Mouse (Mus musculus) heart, postnatal 14 days (tissue): ENCODE data around the gene 1500011B03Rik. TPM values are rescaled to one million over a fixed set of nuclear protein-coding genes. Genes with fewer than 3 reads are reported as not detected.

Experiments
- DNase-seq, 2 experiments: peaks; one replicate each; pipeline ENCODE4 v3.0.0; 2021 to 2022
- intact Hi-C: fragments of 180-260 bp; cut with DNase I; formaldehyde crosslinking; loops from one replicate; pipeline ENCODE4 v1.15.1; 2025
- microRNA-seq, 2 experiments: library from miRNA; unstranded; fragments of <30 nt; microRNA quantifications; one replicate each; pipeline ENCODE4 v1.2.0; 2021 to 2022
- total RNA-seq, 2 experiments: library from RNA; stranded (reverse); gene quantifications; 2 replicates each; pipeline ENCODE4 v1.2.3; 2021

1500011B03Rik gene
- total RNA-seq, 2 experiments from 2014 or later, result 8.6 to 12.3 TPM

- peak; percentile 25 to 26 for DNase-seq
Observed at GRCm38 (mm10) chr5:114761980-114762379, 61.3 kb downstream of the 1500011B03Rik start.

GRCm38 (mm10) chr5:114759536-114760090, 63.7 kb downstream of the 1500011B03Rik start:
- no peak for DNase-seq
- intact Hi-C loops, result no loop called here

More at GRCm38 (mm10) chr5:114761980-114762379, 61.3 kb downstream of the 1500011B03Rik start:
- intact Hi-C loops, result no loop called here

Small RNA genes lying within 50 kb of the gene (microRNA-seq; reads per million reads assigned to microRNA genes)
- gene Mir6240, result 7.7 to 24.7 reads per million in 2 experiments

Other genes with a start within 250 kb of the 1500011B03Rik start
- gene Trpv4, start 165.0 kb downstream of the 1500011B03Rik start, total RNA-seq, result 1 to 10 TPM; 5.8 to 5.9 TPM
- 10 to 100 TPM; 17.1 to 18.8 TPM for gene Gltp, start 132.5 kb downstream of the 1500011B03Rik start, total RNA-seq
- 1 to 10 TPM; 4.7 to 5.3 TPM for gene Tchp, start 115.7 kb downstream of the 1500011B03Rik start, total RNA-seq
- gene Ankrd13a, start 48.8 kb downstream of the 1500011B03Rik start, total RNA-seq, result 10 to 100 TPM; 45.7 to 46.5 TPM
- gene Git2, start 48.0 kb downstream of the 1500011B03Rik start, total RNA-seq, result 10 to 100 TPM; 42.4 to 44.8 TPM
- not detected for gene 4930519G04Rik, start 30.2 kb upstream of the 1500011B03Rik start, total RNA-seq
- gene Gm9936, start 35.2 kb upstream of the 1500011B03Rik start, total RNA-seq, result not detected
- 1 to 10 TPM; 5.1 to 5.3 TPM for gene Oasl2, start 73.5 kb upstream of the 1500011B03Rik start, total RNA-seq
- under 1 TPM in 1 of 2 experiments, not detected in 1; 0.83 TPM for gene Oasl1, start 99.8 kb upstream of the 1500011B03Rik start, total RNA-seq
- gene 2210016L21Rik, start 118.7 kb upstream of the 1500011B03Rik start, total RNA-seq, result 10 to 100 TPM; 28.6 to 31.2 TPM
- gene Hnf1a, start 147.6 kb upstream of the 1500011B03Rik start, total RNA-seq, result under 1 TPM in 1 of 2 experiments, not detected in 1; 0.10 TPM
- 10 to 100 TPM; 40.6 to 42.5 TPM for gene Sppl3, start 187.7 kb upstream of the 1500011B03Rik start, total RNA-seq